Mouse (Mus musculus) MEL (cell line): ENCODE results near the gene Renbp. TPM values are rescaled to one million over a fixed set of nuclear protein-coding genes. Genes with fewer than 3 reads are reported as not detected.

Experiments used
- DNase-seq: peaks from one replicate; pipeline ENCODE4 v3.0.0; 2011; ENCODE audit warnings: low read depth, low spot score
- H3K27ac ChIP-seq: 2 replicates; pipeline ENCODE4 v1.5.1; 2012; ENCODE audit warnings: low read depth, mild to moderate bottlenecking, control low read depth, low read length, moderate library complexity; ENCODE audit not compliant: control insufficient read depth
- H3K27me3 ChIP-seq, 2 experiments: fragments of 150-350 bp in 1 of 2; sonication (generic) in 1 of 2; 2 replicates each; pipeline ENCODE4 v1.6.1; 2012; ENCODE audit warnings: low read length in 2 of 2, mild to moderate bottlenecking in 2 of 2, improper control_type of control experiment in 1 of 2, moderate library complexity in 1 of 2; ENCODE audit not compliant: insufficient read depth in 2 of 2, control insufficient read depth in 1 of 2
- H3K36me3 ChIP-seq, 2 experiments: 2 replicates each; pipeline ENCODE4 v1.6.1; 2012 to 2014; ENCODE audit warnings: low read length in 2 of 2, improper control_type of control experiment in 1 of 2, inconsistent platforms in 1 of 2, mild to moderate bottlenecking in 1 of 2; ENCODE audit not compliant: insufficient read depth in 2 of 2, control insufficient read depth in 1 of 2
- H3K4me1 ChIP-seq, 2 experiments: fragments of 150-350 bp in 1 of 2; sonication (generic) in 1 of 2; 2 replicates each; pipeline ENCODE4 v1.6.1; 2012; ENCODE audit warnings: low read length in 2 of 2, improper control_type of control experiment in 1 of 2, mild to moderate bottlenecking in 1 of 2; ENCODE audit not compliant: insufficient read depth in 2 of 2, control insufficient read depth in 1 of 2
- H3K4me3 ChIP-seq, 2 experiments: fragments of 150-350 bp in 1 of 2; sonication (generic) in 1 of 2; 2 replicates each; pipeline ENCODE4 v1.5.1; 2012; ENCODE audit warnings: low read depth in 2 of 2, low read length in 2 of 2, mild to moderate bottlenecking in 2 of 2, moderate library complexity in 2 of 2, control low read depth in 1 of 2, improper control_type of control experiment in 1 of 2; ENCODE audit not compliant: control insufficient read depth in 1 of 2, insufficient read depth in 1 of 2
- H3K79me2 ChIP-seq: 2 replicates; pipeline ENCODE4 v1.6.1; 2012; ENCODE audit warnings: mild to moderate bottlenecking, low read length, moderate library complexity; ENCODE audit not compliant: control insufficient read depth, poor library complexity, insufficient read depth
- H3K9ac ChIP-seq: 2 replicates; pipeline ENCODE4 v1.6.1; 2012; ENCODE audit warnings: low read depth, mild to moderate bottlenecking, control low read depth, low read length, moderate library complexity; ENCODE audit not compliant: control insufficient read depth, poor library complexity, severe bottlenecking
- H3K9me3 ChIP-seq: fragments of 150-350 bp; sonication (generic); replicated peaks from 2 replicates; pipeline ENCODE4 v1.6.1; 2012; ENCODE audit warnings: mild to moderate bottlenecking, low read length, improper control_type of control experiment, moderate library complexity; ENCODE audit not compliant: insufficient read depth
- CTCF ChIP-seq, 3 experiments: IDR thresholded peaks in 2 of 3; conservative IDR thresholded peaks in 1 of 3; 2 replicates each; pipeline ENCODE4 v1.5.1; 2011 to 2012; ENCODE audit warnings: low read length in 3 of 3, low read depth in 2 of 3, mild to moderate bottlenecking in 2 of 3, improper control_type of control experiment in 1 of 3, inconsistent platforms in 1 of 3, mixed read lengths in 1 of 3, moderate library complexity in 1 of 3; ENCODE audit not compliant: control insufficient read depth in 1 of 3, insufficient read depth in 1 of 3, poor library complexity in 1 of 3, severe bottlenecking in 1 of 3
- E2F4 ChIP-seq: IDR thresholded peaks from 2 replicates; pipeline ENCODE4 v1.6.1; 2011; ENCODE audit warnings: low read depth, low read length, improper control_type of control experiment, borderline replicate concordance
- MAFK ChIP-seq: IDR thresholded peaks from 2 replicates; pipeline ENCODE4 v1.6.1; 2011; ENCODE audit warnings: low read depth, mild to moderate bottlenecking, low read length, improper control_type of control experiment, borderline replicate concordance
- NRF1 ChIP-seq: IDR thresholded peaks from 2 replicates; pipeline ENCODE4 v1.6.1; 2014; ENCODE audit warnings: low read depth, mild to moderate bottlenecking, inconsistent platforms, low read length, improper control_type of control experiment, moderate library complexity; ENCODE audit not compliant: poor library complexity, insufficient read depth, severe bottlenecking
- POLR2A ChIP-seq, 2 experiments: IDR thresholded peaks; 2 replicates each; pipeline ENCODE4 v1.6.1; 2011 to 2012; ENCODE audit warnings: low read length in 2 of 2, mild to moderate bottlenecking in 2 of 2, control low read depth in 1 of 2, improper control_type of control experiment in 1 of 2, low read depth in 1 of 2, moderate library complexity in 1 of 2; ENCODE audit not compliant: control insufficient read depth in 1 of 2, insufficient read depth in 1 of 2, poor library complexity in 1 of 2
- SMC3 ChIP-seq: IDR thresholded peaks from 2 replicates; pipeline ENCODE4 v1.6.1; 2011; ENCODE audit warnings: low read depth, low read length, improper control_type of control experiment
- TAL1 ChIP-seq: IDR thresholded peaks from 2 replicates; pipeline ENCODE4 v1.6.1; 2012; ENCODE audit warnings: mild to moderate bottlenecking, inconsistent platforms, low read length, moderate library complexity, mixed read lengths
- TBP ChIP-seq: IDR thresholded peaks from 2 replicates; pipeline ENCODE4 v1.8.0; 2011; ENCODE audit warnings: low read depth, low read length, improper control_type of control experiment
- USF1 ChIP-seq: IDR thresholded peaks from 2 replicates; pipeline ENCODE4 v1.6.1; 2014; ENCODE audit warnings: low read depth, mild to moderate bottlenecking, inconsistent platforms, low read length, improper control_type of control experiment, moderate library complexity
- USF2 ChIP-seq, 2 experiments: IDR thresholded peaks; 2 replicates each; pipeline ENCODE4 v1.6.1; 2011 to 2012; ENCODE audit warnings: improper control_type of control experiment in 2 of 2, low read length in 2 of 2, borderline replicate concordance in 1 of 2, inconsistent platforms in 1 of 2, low read depth in 1 of 2, mild to moderate bottlenecking in 1 of 2; ENCODE audit not compliant: insufficient read depth in 1 of 2
- polyA plus RNA-seq, 2 experiments: library from polyadenylated mRNA; stranded (reverse) in 1 of 2; unstranded in 1 of 2; fragments of >175 nt in 1 of 2; fragments of >200 nt in 1 of 2; gene quantifications; 2 replicates each; pipeline versions ENCODE4 v1.2.1 to v1.2.4; 2012; ENCODE audit warnings: low replicate concordance in 2 of 2, low read depth in 1 of 2; ENCODE audit not compliant: insufficient read length in 2 of 2, insufficient read depth in 1 of 2, missing spikeins in 1 of 2
- total RNA-seq: library from RNA; depleted of rRNA; stranded (reverse); fragments of 300-350 nt; gene quantifications from 2 replicates; pipeline ENCODE4 v1.2.3, GENCODE M21; 2012

The Renbp gene
- total and polyA plus RNA-seq, 3 experiments = 22.7 to 38.0 TPM; not detected in 1

- no peak for TF ChIP-seq NRF1
- TF ChIP-seq E2F4 = no peak
- no peak for TF ChIP-seq USF2 (IDR thresholded peaks at IDR 0.05; ENCODE audit: borderline replicate concordance in 1 of 2, insufficient read depth in 1 of 2, low read depth in 1 of 2, low read length in 2 of 2)
- TF ChIP-seq TAL1 = no peak
Measured at GRCm38 (mm10) chrX:73965307-73965706, 34.7 kb upstream of the Renbp start (continued).

GRCm38 (mm10) chrX:73964363-73964762 is 33.7 kb upstream of the Renbp start:
- no peak for TF ChIP-seq E2F4
- TF ChIP-seq POLR2A (IDR thresholded peaks at IDR 0.05; ENCODE audit: control insufficient read depth in 1 of 2, insufficient read depth in 1 of 2, low read depth in 1 of 2, low read length in 2 of 2, poor library complexity in 1 of 2) = peak in 1 of 2 experiments; percentile 31; a peak in 1 of 4 replicates
- H3K36me3 ChIP-seq = peaks cover 0 to 31% of the 10 kb centered on the region in 2 experiments; a peak in 3 of 4 replicates
- DNase-seq = peak; percentile 55
- peaks cover 2 to 24% of the 10 kb centered on the region in 2 experiments; a peak in 3 of 4 replicates for H3K4me1 ChIP-seq
- H3K27ac ChIP-seq = peak overlapping the region; percentile 35; the same call in 1 of the 2 replicates
- H3K4me3 ChIP-seq = peak overlapping the region; percentile 87 to 91
- no peaks in the 10 kb centered on the region for H3K27me3 ChIP-seq
- no peaks in the 10 kb centered on the region for H3K9me3 ChIP-seq
- H3K79me2 ChIP-seq = peaks cover 66% of the 10 kb centered on the region
- H3K9ac ChIP-seq = peak overlapping the region; percentile 97

- peak in 1 of 2 experiments; percentile 2; a peak in 1 of 4 replicates for TF ChIP-seq POLR2A (IDR thresholded peaks at IDR 0.05; ENCODE audit: control insufficient read depth in 1 of 2, insufficient read depth in 1 of 2, low read depth in 1 of 2, low read length in 2 of 2, poor library complexity in 1 of 2)
- TF ChIP-seq TBP = no peak
- TF ChIP-seq MAFK = no peak
- TF ChIP-seq, all 39 proteins: peak for 1
- Histone ChIP-seq H3K27ac (no peak overlapping the region), H3K79me2 (peaks cover 4% of the 10 kb centered on the region)
Measured at GRCm38 (mm10) chrX:73954988-73955387, 24.3 kb upstream of the Renbp start.

GRCm38 (mm10) chrX:73952603-73953002 is 22.0 kb upstream of the Renbp start:
- Histone ChIP-seq H3K27me3 (no peaks in the 10 kb centered on the region), H3K9me3 (no peaks in the 10 kb centered on the region), H3K4me3 (no peak overlapping the region), H3K27ac (no peak overlapping the region), H3K36me3 (peaks cover 0 to 12% of the 10 kb centered on the region in 2 experiments; a peak in 3 of 4 replicates)
- DNase-seq = no peak
- no peak for TF ChIP-seq USF1
- no peak for TF ChIP-seq CTCF (IDR thresholded peaks at IDR 0.05 in 2 of 3, conservative IDR thresholded peaks at IDR 0.05 in 1 of 3; ENCODE audit: control insufficient read depth in 1 of 3, insufficient read depth in 1 of 3, low read depth in 2 of 3, low read length in 3 of 3, poor library complexity in 1 of 3, severe bottlenecking in 1 of 3)
- TF ChIP-seq SMC3 = no peak
- TF ChIP-seq, all 39 proteins: peak for 0
- Histone ChIP-seq H3K9ac (no peak overlapping the region), H3K4me1 (no peaks in the 10 kb centered on the region), H3K79me2 (no peaks in the 10 kb centered on the region; the same call in 1 of the 2 replicates)

More at GRCm38 (mm10) chrX:73954988-73955387, 24.3 kb upstream of the Renbp start:
- no peaks in the 10 kb centered on the region for H3K9me3 ChIP-seq
- no peak for DNase-seq
- no peak overlapping the region for H3K4me3 ChIP-seq
- H3K9ac ChIP-seq = no peak overlapping the region
- no peaks in the 10 kb centered on the region for H3K4me1 ChIP-seq
- peaks cover 0 to 15% of the 10 kb centered on the region in 2 experiments; a peak in 2 of 4 replicates for H3K36me3 ChIP-seq
- H3K27me3 ChIP-seq = no peaks in the 10 kb centered on the region
